Mouse (Mus musculus) olfactory bulb, adult 2 months (tissue): Measurements from ENCODE around the gene Tmem161a.

Experiments
- CTCF ChIP-seq: fragments of 200-500 bp; IDR thresholded peaks from 2 replicates; pipeline ENCODE4 v1.5.1; 2012; ENCODE audit warnings: low read depth, mild to moderate bottlenecking, low read length, moderate library complexity; ENCODE audit not compliant: insufficient read depth
- POLR2A ChIP-seq: fragments of 200-500 bp; IDR thresholded peaks from 2 replicates; pipeline ENCODE4 v1.6.1; 2012; ENCODE audit warnings: mild to moderate bottlenecking, low read depth, low read length, moderate library complexity; ENCODE audit not compliant: insufficient read depth

GRCm38 (mm10) chr8:70134086-70134485 is 38.1 kb upstream of the Tmem161a start:
- TF ChIP-seq POLR2A = no peak
- TF ChIP-seq CTCF = no peak
